Comparison of ENCODE assay signal across 15 mouse cellular contexts in the genomic region with DNA sequence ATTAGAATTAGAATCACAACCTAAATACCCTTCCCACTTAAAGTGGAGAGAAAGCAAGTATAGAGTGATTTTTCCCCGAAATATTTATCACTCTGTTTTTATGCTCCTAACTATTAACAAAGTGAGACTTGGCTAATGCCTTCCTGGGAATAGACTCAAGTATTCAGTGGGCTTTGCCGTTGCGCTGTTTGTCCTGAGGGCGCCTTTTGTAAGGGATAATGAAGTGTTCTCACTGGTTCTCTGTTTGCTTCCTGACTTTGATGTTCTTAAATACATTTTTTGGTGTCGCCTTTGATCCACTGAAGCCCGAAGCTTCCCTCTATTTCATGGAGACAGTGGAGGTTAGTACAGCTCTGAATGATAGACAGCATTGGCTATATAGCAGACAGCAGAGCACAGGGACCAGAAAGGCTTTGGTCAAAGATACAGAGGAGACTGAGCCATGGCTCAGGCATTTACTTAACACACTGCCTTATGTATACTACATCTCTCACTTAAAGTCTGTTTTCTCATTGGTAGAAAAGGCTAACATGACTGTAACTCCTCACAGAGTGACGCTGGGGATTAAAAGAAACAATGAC.
"Had no signal": no experiment of that assay in that cellular context is flagged by ENCODE, and none has a peak within 500 bp of the region (broad histone marks: within the 10 kb centered on the region; RNA-seq: fewer than 3 reads in every experiment).

No protein-coding gene starts in this region.

- H3K27me3 ChIP-seq: limb, embryonic 13.5 days; liver, embryonic 12.5 days; liver, embryonic 15.5 days; neural tube, embryonic 13.5 days had no signal

- H3K9me3 ChIP-seq: limb, embryonic 10.5 days; limb, embryonic 13.5 days; liver, embryonic 12.5 days; liver, embryonic 15.5 days; neural tube, embryonic 13.5 days had no signal

- H3K4me2 ChIP-seq: limb, embryonic 13.5 days; liver, embryonic 12.5 days; liver, embryonic 15.5 days; neural tube, embryonic 13.5 days had no signal

- H3K4me1 ChIP-seq: limb, embryonic 13.5 days; liver, embryonic 12.5 days; liver, embryonic 15.5 days had no signal

- DNase-seq: kidney, adult 18-20 months; kidney, adult 9 months; kidney, postnatal 14 days; kidney, postnatal 4 days; liver; lung, adult 18-20 months; thymus, adult 18-20 months; thymus, postnatal 36 days had no signal

- H3K36me3 ChIP-seq: limb, embryonic 10.5 days; limb, embryonic 13.5 days; liver, embryonic 12.5 days; liver, embryonic 15.5 days; neural tube, embryonic 13.5 days had no signal

- H3K9ac ChIP-seq: limb, embryonic 13.5 days; liver, embryonic 12.5 days; liver, embryonic 15.5 days; neural tube, embryonic 13.5 days had no signal

- H3K4me3 ChIP-seq: limb, embryonic 10.5 days; limb, embryonic 13.5 days; liver, embryonic 12.5 days; liver, embryonic 15.5 days; myocyte; neural tube, embryonic 13.5 days had no signal

- H3K27ac ChIP-seq: limb, embryonic 10.5 days; limb, embryonic 13.5 days; liver, embryonic 12.5 days; liver, embryonic 15.5 days; macrophage; neural tube, embryonic 13.5 days had no signal

- ATAC-seq: liver, embryonic 12.5 days had no signal
